Mouse (Mus musculus) liver, postnatal 0 days (tissue): ENCODE measurements at regions not wholly inside any gene's neighbourhood (a gene's known extent, or its start where the extent isn't known, plus 50 kb on each side); places are given as distances from the start of the nearest gene placed in this dataset.

Experiments
- ATAC-seq: fragments of 200-750 bp; cut with Nextera tagmentation; 2 replicates; pipeline ENCODE4 v1.8.0; 2017; ENCODE audit warnings: mild to moderate bottlenecking, moderate library complexity
- DNase-seq: peaks from one replicate; pipeline ENCODE4 v3.0.0-alpha.2; 2016
- H3K27ac ChIP-seq: fragments of 300-500 bp; sonication (generic); 2 replicates; pipeline ENCODE4 v1.5.1; 2014; ENCODE audit warnings: antibody characterized with exemption, moderate library complexity, mild to moderate bottlenecking, low read depth
- H3K27me3 ChIP-seq: fragments of 300-500 bp; sonication (generic); 2 replicates; pipeline ENCODE4 v1.6.1; 2014; ENCODE audit warnings: low read length, control low read depth, mixed read lengths; ENCODE audit not compliant: insufficient read depth
- H3K36me3 ChIP-seq: fragments of 300-500 bp; sonication (generic); replicated peaks from 2 replicates; pipeline ENCODE4 v1.6.1; 2014; ENCODE audit warnings: mild to moderate bottlenecking, control low read depth, low read length, moderate library complexity, mixed read lengths; ENCODE audit not compliant: insufficient read depth
- H3K4me1 ChIP-seq: fragments of 300-500 bp; sonication (generic); 2 replicates; pipeline ENCODE4 v1.6.1; 2014; ENCODE audit warnings: antibody characterized with exemption, mild to moderate bottlenecking, control low read depth; ENCODE audit not compliant: insufficient read depth
- H3K4me2 ChIP-seq: fragments of 300-500 bp; sonication (generic); 2 replicates; pipeline ENCODE4 v1.6.1; 2014; ENCODE audit warnings: low read depth, mild to moderate bottlenecking, low read length, moderate library complexity, mixed read lengths
- H3K4me3 ChIP-seq: fragments of 300-500 bp; sonication (generic); 2 replicates; pipeline ENCODE4 v1.5.1; 2014; ENCODE audit warnings: low read depth, low read length
- H3K9ac ChIP-seq: fragments of 300-500 bp; sonication (generic); replicated peaks from 2 replicates; pipeline ENCODE4 v1.6.1; 2014; ENCODE audit warnings: mild to moderate bottlenecking, moderate library complexity
- H3K9me3 ChIP-seq: fragments of 300-500 bp; sonication (generic); 2 replicates; pipeline ENCODE4 v1.6.1; 2016; ENCODE audit warnings: mild to moderate bottlenecking, control low read depth, low read length, mixed read lengths
- CTCF ChIP-seq: sonication (generic); IDR thresholded peaks from 2 replicates; pipeline ENCODE4 v1.5.1; 2016; ENCODE audit warnings: antibody characterized with exemption, low read depth
- EP300 ChIP-seq: IDR thresholded peaks from 2 replicates; pipeline ENCODE4 v1.6.1; 2016; ENCODE audit warnings: antibody characterized with exemption, low read depth, mild to moderate bottlenecking
- WGBS: fragments of 180-500 bp; shearing (Covaris S2); extraction: QIAGEN DNeasy Blood & Tissue Kit; methylation state at CpG from one replicate; pipeline ENCODE4 v1.1.7; 2014; ENCODE audit not compliant: insufficient replicate concordance; 5-methylcytosine and 5-hydroxymethylcytosine counted together

DNA sequence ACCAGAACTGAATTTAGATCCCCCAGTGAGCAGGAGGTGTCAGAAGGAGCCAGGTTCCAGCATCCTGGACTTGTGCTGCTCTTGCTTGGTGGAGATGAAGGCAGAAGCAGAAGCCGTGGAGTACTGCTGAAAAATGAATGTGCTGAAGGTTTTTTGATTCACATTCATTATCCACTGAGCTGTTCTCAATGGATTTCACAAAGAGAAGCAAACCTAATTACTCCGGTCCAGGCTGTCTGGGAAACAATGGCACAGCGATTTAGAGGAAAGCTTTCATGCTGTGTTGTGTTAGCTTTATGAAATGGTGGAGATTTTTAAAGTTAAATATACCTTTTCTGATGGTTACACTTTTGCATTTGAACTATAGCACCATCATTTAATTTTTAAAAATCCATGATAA is 535.3 kb upstream of the Adgrl3 start:
- H3K4me2 ChIP-seq: no peak overlapping the region
- no peaks in the 10 kb centered on the region for H3K27me3 ChIP-seq
- TF ChIP-seq EP300: no peak
- no peak for TF ChIP-seq CTCF
- H3K4me1 ChIP-seq: no peaks in the 10 kb centered on the region
- 80% methylated on average over 3 of the region's 3 CpGs for WGBS
- no peak for ATAC-seq
- H3K4me3 ChIP-seq: no peak overlapping the region
- no peak overlapping the region for H3K9ac ChIP-seq
- DNase-seq: no peak
- H3K27ac ChIP-seq: no peak overlapping the region
- no peaks in the 10 kb centered on the region for H3K36me3 ChIP-seq
- no peaks in the 10 kb centered on the region for H3K9me3 ChIP-seq

GRCm38 (mm10) chr5:80488332-80488731 is 531.6 kb upstream of the Adgrl3 start:
- WGBS: 83% methylated on average over 1 of the region's 1 CpGs
- no peak overlapping the region for H3K4me2 ChIP-seq
- no peak for TF ChIP-seq CTCF
- no peak for TF ChIP-seq EP300
- H3K27me3 ChIP-seq: no peaks in the 10 kb centered on the region
- H3K4me1 ChIP-seq: no peaks in the 10 kb centered on the region
- DNase-seq: no peak
- no peaks in the 10 kb centered on the region for H3K9me3 ChIP-seq
- no peak for ATAC-seq
- H3K27ac ChIP-seq: no peak overlapping the region
- no peak overlapping the region for H3K4me3 ChIP-seq
- no peak overlapping the region for H3K9ac ChIP-seq
- no peaks in the 10 kb centered on the region for H3K36me3 ChIP-seq

DNA sequence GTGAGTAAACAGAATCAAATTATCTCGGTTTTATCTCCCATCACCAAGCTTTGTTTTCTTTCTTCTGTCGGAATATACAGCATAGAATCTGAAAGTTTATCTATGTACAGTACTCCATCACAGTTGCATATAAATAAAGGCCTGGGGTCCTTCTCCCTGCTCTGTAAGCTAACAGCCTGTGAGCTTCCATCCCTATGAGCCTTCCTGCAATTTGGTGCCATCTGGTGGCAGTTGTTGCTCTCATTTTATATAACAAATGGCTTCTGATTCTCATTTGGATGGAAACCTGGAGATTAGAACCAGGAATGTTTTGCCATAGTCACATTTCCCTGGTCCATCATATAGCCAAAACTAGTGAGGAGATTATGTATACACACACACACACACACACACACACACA is 511.3 kb upstream of the Adgrl3 start:
- no peak for DNase-seq
- Histone ChIP-seq H3K27me3 (no peaks in the 10 kb centered on the region), H3K9ac (no peak overlapping the region), H3K4me3 (no peak overlapping the region), H3K9me3 (no peaks in the 10 kb centered on the region), H3K4me1 (no peaks in the 10 kb centered on the region), H3K36me3 (no peaks in the 10 kb centered on the region), H3K27ac (no peak overlapping the region), H3K4me2 (no peak overlapping the region)
- no peak for ATAC-seq
- WGBS: 31% methylated on average over 2 of the region's 2 CpGs
- no peak for TF ChIP-seq EP300
- TF ChIP-seq CTCF: peak; percentile 34; the same call in 1 of the 2 replicates

GRCm38 (mm10) chr5:80539997-80540396 is 479.9 kb upstream of the Adgrl3 start:
- H3K4me1 ChIP-seq: no peaks in the 10 kb centered on the region
- no peak for DNase-seq
- H3K9ac ChIP-seq: no peak overlapping the region
- H3K27ac ChIP-seq: no peak overlapping the region
- no peak overlapping the region for H3K4me2 ChIP-seq
- no peaks in the 10 kb centered on the region for H3K27me3 ChIP-seq
- TF ChIP-seq CTCF (no peak), EP300 (no peak)
- no peaks in the 10 kb centered on the region for H3K36me3 ChIP-seq
- H3K9me3 ChIP-seq: no peaks in the 10 kb centered on the region
- no peak overlapping the region for H3K4me3 ChIP-seq
- no peak for ATAC-seq
- WGBS: 75% methylated on average over 1 of the region's 1 CpGs

GRCm38 (mm10) chr5:80551673-80552072 is 468.3 kb upstream of the Adgrl3 start:
- no peak overlapping the region for H3K9ac ChIP-seq
- WGBS: 74% methylated on average over 7 of the region's 7 CpGs

DNA sequence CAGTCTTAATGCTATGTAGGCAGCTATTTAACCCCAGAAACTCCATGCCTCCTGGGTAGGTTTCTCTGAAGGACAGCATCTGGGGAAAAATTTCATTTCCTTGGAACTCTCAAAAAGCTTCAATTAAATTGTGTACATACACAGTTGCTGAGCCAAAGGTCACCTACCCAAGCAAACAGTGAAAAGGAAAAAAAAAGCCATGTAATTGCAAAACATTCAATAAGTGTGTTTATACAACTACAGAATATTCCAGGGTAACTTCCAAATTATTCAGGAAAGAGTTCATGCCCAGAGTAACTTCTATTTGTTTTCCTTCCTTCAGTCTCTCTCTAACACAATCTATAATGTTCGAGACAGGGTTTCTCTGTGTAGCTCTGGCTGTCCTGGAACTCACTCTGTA is 441.2 kb upstream of the Adgrl3 start:
- TF ChIP-seq CTCF: no peak
- no peak for TF ChIP-seq EP300
- WGBS: 59% methylated on average over 1 of the region's 1 CpGs
- no peak for ATAC-seq
- no peak for DNase-seq
- no peaks in the 10 kb centered on the region for H3K36me3 ChIP-seq
- no peaks in the 10 kb centered on the region for H3K27me3 ChIP-seq
- H3K4me3 ChIP-seq: no peak overlapping the region
- H3K9me3 ChIP-seq: no peaks in the 10 kb centered on the region
- H3K4me1 ChIP-seq: no peaks in the 10 kb centered on the region
- no peak overlapping the region for H3K4me2 ChIP-seq
- no peak overlapping the region for H3K27ac ChIP-seq
- H3K9ac ChIP-seq: no peak overlapping the region

More at GRCm38 (mm10) chr5:80551673-80552072, 468.3 kb upstream of the Adgrl3 start:
- TF ChIP-seq CTCF (no peak), EP300 (no peak)
- H3K27ac ChIP-seq: no peak overlapping the region
- H3K4me1 ChIP-seq: no peaks in the 10 kb centered on the region
- H3K9me3 ChIP-seq: no peaks in the 10 kb centered on the region
- DNase-seq (no peak), ATAC-seq (no peak)
- no peak overlapping the region for H3K4me3 ChIP-seq
- H3K4me2 ChIP-seq: no peak overlapping the region
- no peaks in the 10 kb centered on the region for H3K36me3 ChIP-seq
- H3K27me3 ChIP-seq: no peaks in the 10 kb centered on the region

GRCm38 (mm10) chr5:80611571-80611970 is 408.4 kb upstream of the Adgrl3 start:
- ATAC-seq: no peak
- WGBS: 89% methylated on average over 3 of the region's 3 CpGs
- H3K9me3 ChIP-seq: no peaks in the 10 kb centered on the region
- no peaks in the 10 kb centered on the region for H3K4me1 ChIP-seq
- no peak overlapping the region for H3K27ac ChIP-seq
- H3K4me2 ChIP-seq: no peak overlapping the region
- H3K36me3 ChIP-seq: no peaks in the 10 kb centered on the region
- DNase-seq: no peak
- H3K4me3 ChIP-seq: no peak overlapping the region
- no peak overlapping the region for H3K9ac ChIP-seq
- TF ChIP-seq EP300: no peak
- no peak for TF ChIP-seq CTCF
- H3K27me3 ChIP-seq: no peaks in the 10 kb centered on the region
